Mouse (Mus musculus) liver, embryonic 14.5 days (tissue): ENCODE data around the gene Focad. TPM values are rescaled to one million over a fixed set of nuclear protein-coding genes. Genes with fewer than 3 reads are reported as not detected.

Experiments used
- ATAC-seq: fragments of 200-750 bp; cut with Nextera tagmentation; 2 replicates; pipeline ENCODE4 v1.8.0; 2017; ENCODE audit warnings: moderate number of reproducible peaks, mild to moderate bottlenecking, moderate library complexity; ENCODE audit not compliant: insufficient read depth
- DNase-seq, 3 experiments: peaks; one replicate each; pipeline ENCODE4 v3.0.0-alpha.2; 2012 to 2013; ENCODE audit warnings: low read depth in 3 of 3, low spot score in 3 of 3
- H3K27ac ChIP-seq: fragments of 300-500 bp; sonication (generic); 2 replicates; pipeline ENCODE4 v1.5.1; 2014; ENCODE audit warnings: moderate library complexity, mild to moderate bottlenecking, control low read depth, inconsistent platforms
- H3K27me3 ChIP-seq: fragments of 300-500 bp; sonication (generic); 2 replicates; pipeline ENCODE4 v1.6.1; 2014; ENCODE audit warnings: mild to moderate bottlenecking, low read length, moderate library complexity; ENCODE audit not compliant: control insufficient read depth, insufficient read depth
- H3K36me3 ChIP-seq: fragments of 300-500 bp; sonication (generic); replicated peaks from 2 replicates; pipeline ENCODE4 v1.6.1; 2014; ENCODE audit warnings: low read depth; ENCODE audit not compliant: control insufficient read depth, insufficient read depth
- H3K4me1 ChIP-seq, 2 experiments: fragments of 200-500 bp in 1 of 2; fragments of 300-500 bp in 1 of 2; sonication (generic) in 1 of 2; replicated peaks; 2 replicates each; pipeline ENCODE4 v1.6.1; 2012 to 2014; ENCODE audit warnings: antibody characterized with exemption in 1 of 2, inconsistent platforms in 1 of 2, low read length in 1 of 2; ENCODE audit not compliant: control insufficient read depth in 2 of 2, insufficient read depth in 2 of 2
- H3K4me2 ChIP-seq: fragments of 300-500 bp; sonication (generic); 2 replicates; pipeline ENCODE4 v1.6.1; 2014; ENCODE audit warnings: low read depth, mild to moderate bottlenecking, control low read depth, moderate library complexity
- H3K4me3 ChIP-seq, 2 experiments: fragments of 200-500 bp in 1 of 2; fragments of 300-500 bp in 1 of 2; sonication (generic) in 1 of 2; 2 replicates each; pipeline ENCODE4 v1.5.1; 2012 to 2014; ENCODE audit warnings: low read depth in 2 of 2, low read length in 2 of 2, mild to moderate bottlenecking in 2 of 2, control low read depth in 1 of 2, inconsistent platforms in 1 of 2, moderate library complexity in 1 of 2; ENCODE audit not compliant: insufficient read depth in 1 of 2
- H3K9ac ChIP-seq: fragments of 300-500 bp; sonication (generic); replicated peaks from 2 replicates; pipeline ENCODE4 v1.6.1; 2014; ENCODE audit warnings: mild to moderate bottlenecking, control low read depth, moderate library complexity
- H3K9me3 ChIP-seq: fragments of 300-500 bp; sonication (generic); 2 replicates; pipeline ENCODE4 v1.6.1; 2016; ENCODE audit warnings: low read length, mixed read lengths; ENCODE audit not compliant: control insufficient read depth
- CTCF ChIP-seq: IDR thresholded peaks from 2 replicates; pipeline ENCODE4 v1.5.1; 2016; ENCODE audit warnings: antibody characterized with exemption, low read depth, control low read depth
- EP300 ChIP-seq: IDR thresholded peaks from 2 replicates; pipeline ENCODE4 v1.6.1; 2016; ENCODE audit warnings: antibody characterized with exemption, low read depth
- WGBS: fragments of 180-500 bp; shearing (Covaris S2); extraction: QIAGEN DNeasy Blood & Tissue Kit; methylation state at CpG from one replicate; pipeline ENCODE4 v1.1.7; 2014; ENCODE audit not compliant: insufficient replicate concordance; 5-methylcytosine and 5-hydroxymethylcytosine counted together
- polyA plus RNA-seq, 2 experiments: library from polyadenylated mRNA; depleted of rRNA in 1 of 2; stranded (reverse) in 1 of 2; unstranded in 1 of 2; fragments of >200 nt; fragmentation: Nextera tagmentation in 1 of 2; extraction: Ambion mirVana in 1 of 2; gene quantifications; 2 replicates each; pipeline versions ENCODE4 v1.2.1 to v1.2.3; 2012 to 2014

Gene Focad
- polyA plus RNA-seq, 2 experiments, result 5.2 to 8.9 TPM

GRCm38 (mm10) chr4:88189495-88189894 is 95.1 kb downstream of the Focad start:
- H3K36me3 ChIP-seq, result no peaks in the 10 kb centered on the region
- no peak overlapping the region for H3K9ac ChIP-seq
- H3K27me3 ChIP-seq, result no peaks in the 10 kb centered on the region
- no peaks in the 10 kb centered on the region for H3K4me1 ChIP-seq
- H3K27ac ChIP-seq, result no peak overlapping the region
- 59% methylated on average over 1 of the region's 1 CpGs for WGBS
- peak; percentile 11; the same call in 1 of the 2 replicates for TF ChIP-seq CTCF
- no peak for TF ChIP-seq EP300
- H3K9me3 ChIP-seq, result no peaks in the 10 kb centered on the region
- H3K4me2 ChIP-seq, result no peak overlapping the region
- H3K4me3 ChIP-seq, result no peak overlapping the region
- DNase-seq, result no peak
- no peak for ATAC-seq

GRCm38 (mm10) chr4:88194256-88194655 is 99.8 kb downstream of the Focad start:
- H3K27me3 ChIP-seq, result no peaks in the 10 kb centered on the region
- H3K36me3 ChIP-seq, result no peaks in the 10 kb centered on the region
- H3K4me2 ChIP-seq, result no peak overlapping the region
- no peaks in the 10 kb centered on the region for H3K9me3 ChIP-seq
- no peak overlapping the region for H3K27ac ChIP-seq
- WGBS, result 68% methylated on average over 5 of the region's 5 CpGs
- no peak for TF ChIP-seq EP300
- TF ChIP-seq CTCF, result no peak
- H3K9ac ChIP-seq, result no peak overlapping the region
- ATAC-seq, result no peak
- H3K4me1 ChIP-seq, result no peaks in the 10 kb centered on the region
- H3K4me3 ChIP-seq, result no peak overlapping the region
- no peak for DNase-seq

GRCm38 (mm10) chr4:88195898-88196495 is 101.6 kb downstream of the Focad start:
- Histone ChIP-seq H3K27me3 (no peaks in the 10 kb centered on the region), H3K27ac (no peak overlapping the region), H3K9ac (no peak overlapping the region), H3K36me3 (no peaks in the 10 kb centered on the region), H3K4me2 (no peak overlapping the region), H3K9me3 (no peaks in the 10 kb centered on the region), H3K4me1 (no peaks in the 10 kb centered on the region), H3K4me3 (no peak overlapping the region)
- ATAC-seq, result no peak
- TF ChIP-seq EP300 (no peak), CTCF (no peak)
- WGBS, result 73% methylated on average over 4 of the region's 4 CpGs
- DNase-seq, result no peak

GRCm38 (mm10) chr4:88196500-88196912 is 102.1 kb downstream of the Focad start:
- WGBS, result 71% methylated on average over 4 of the region's 4 CpGs
- H3K27me3 ChIP-seq, result no peaks in the 10 kb centered on the region
- H3K36me3 ChIP-seq, result no peaks in the 10 kb centered on the region
- no peak for ATAC-seq
- H3K9ac ChIP-seq, result no peak overlapping the region
- H3K4me1 ChIP-seq, result no peaks in the 10 kb centered on the region
- H3K9me3 ChIP-seq, result no peaks in the 10 kb centered on the region
- H3K4me2 ChIP-seq, result no peak overlapping the region
- no peak for DNase-seq
- TF ChIP-seq EP300 (no peak), CTCF (no peak)
- H3K4me3 ChIP-seq, result no peak overlapping the region
- no peak overlapping the region for H3K27ac ChIP-seq

- ATAC-seq (no peak), DNase-seq (no peak)
- Histone ChIP-seq H3K4me2 (no peak overlapping the region), H3K27ac (no peak overlapping the region), H3K4me1 (no peaks in the 10 kb centered on the region), H3K4me3 (no peak overlapping the region), H3K27me3 (no peaks in the 10 kb centered on the region), H3K9ac (no peak overlapping the region), H3K36me3 (no peaks in the 10 kb centered on the region), H3K9me3 (no peaks in the 10 kb centered on the region)
- 69% methylated on average over 5 of the region's 5 CpGs for WGBS
- TF ChIP-seq EP300 (no peak), CTCF (no peak)
Measured at GRCm38 (mm10) chr4:88197244-88197643, 102.8 kb downstream of the Focad start.
